Mouse (Mus musculus): ENCODE data around the gene Slc22a23.

DNA sequence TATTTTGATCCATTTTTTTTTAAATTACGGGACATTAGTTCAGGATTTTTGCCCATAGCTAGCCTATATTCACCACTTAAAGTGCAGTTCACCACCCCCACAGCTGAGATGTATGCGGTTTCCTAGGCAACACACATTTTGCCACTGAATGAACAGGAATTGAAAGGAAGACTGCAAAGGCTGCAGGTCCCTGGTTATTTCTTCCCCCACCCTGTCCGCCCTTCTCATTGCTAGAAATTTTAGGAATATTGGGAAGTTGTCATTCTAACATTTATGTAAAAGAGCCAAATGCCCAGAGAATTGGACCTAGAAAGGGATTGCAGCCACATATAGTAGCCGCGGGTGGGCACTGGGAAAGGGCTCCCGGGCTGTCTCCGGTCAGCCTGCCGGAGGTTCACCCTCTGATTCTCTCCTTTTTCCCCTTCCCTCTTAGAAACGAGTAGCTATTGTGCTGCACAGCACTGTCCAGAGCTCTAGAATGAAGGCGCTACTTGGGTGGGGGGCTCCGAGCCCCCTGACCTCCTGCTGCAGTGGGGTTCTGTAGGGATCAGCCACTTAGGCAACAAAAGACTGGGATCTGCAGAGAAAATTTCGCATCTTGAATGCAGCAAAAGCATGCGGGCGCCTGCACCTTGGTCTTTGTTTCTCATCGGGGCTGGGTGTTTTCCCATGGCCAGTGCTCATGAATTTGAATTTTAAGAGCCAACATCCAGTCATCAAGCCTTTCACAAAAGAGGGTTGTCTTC lies 211.5 kb downstream of the Slc22a23 start:
- TF ChIP-seq CTCF (conservative IDR thresholded peaks at IDR 0.05 in 1 of 2, IDR thresholded peaks at IDR 0.05 in 1 of 2; ENCODE audit: low read depth in 2 of 2, low read length in 2 of 2) (no peak), ZKSCAN1 (IDR thresholded peaks at IDR 0.05; ENCODE audit: borderline replicate concordance, low read depth, low read length) (no peak)
